Mouse (Mus musculus) megakaryocyte, adult 5-6 weeks (primary cell): ENCODE measurements at regions not wholly inside any gene's neighbourhood (a gene's known extent, or its start where the extent isn't known, plus 50 kb on each side); places are given as distances from the start of the nearest gene placed in this dataset.
A peak's percentile ranks its signal among the peaks of the same experiment; 100 is the strongest.

Experiments
- ATAC-seq: 2 replicates; pipeline ENCODE4 v1.8.0; 2016; ENCODE audit warnings: mild to moderate bottlenecking, inconsistent platforms; ENCODE audit not compliant: poor library complexity, severe bottlenecking

DNA sequence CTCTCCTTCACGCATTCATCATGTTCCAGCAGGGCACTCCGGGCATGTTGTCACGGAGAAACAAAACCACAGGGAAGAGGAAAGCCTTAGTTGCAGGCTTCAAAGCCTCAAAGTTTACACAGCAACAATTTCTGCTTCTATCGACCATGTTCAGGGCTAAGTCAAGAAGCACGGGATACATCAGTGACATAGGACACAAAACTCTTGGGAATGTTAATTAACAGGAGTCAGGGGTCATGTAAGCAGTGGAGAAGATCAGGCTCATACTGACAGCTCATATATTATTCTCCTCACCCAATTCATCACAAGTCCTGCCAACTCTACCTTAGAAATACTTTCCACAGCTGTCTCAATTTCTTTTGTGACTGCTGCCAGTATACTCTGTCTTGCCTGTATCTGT lies 133.0 kb upstream of the Btbd3 start:
- no peak for ATAC-seq

DNA sequence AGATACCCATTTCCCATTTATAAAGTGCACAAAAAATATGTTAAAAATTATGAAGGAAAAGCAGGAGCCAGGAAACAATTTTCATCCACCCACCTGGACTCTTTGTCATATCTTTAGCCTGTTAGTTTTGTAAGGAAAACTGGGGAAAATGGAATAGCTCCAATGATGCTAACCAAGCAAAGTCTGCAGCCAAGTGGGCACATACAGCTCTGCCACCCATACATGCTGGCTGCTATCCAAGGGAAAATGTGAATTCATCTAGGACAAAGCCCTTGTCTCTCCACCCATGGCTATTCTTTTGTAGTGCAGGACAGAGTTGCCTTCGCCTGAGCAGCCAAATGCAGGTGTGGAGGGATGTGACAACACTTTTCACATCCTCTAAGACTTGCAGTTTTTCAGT lies 135.5 kb upstream of the Btbd3 start:
- no peak for ATAC-seq

DNA sequence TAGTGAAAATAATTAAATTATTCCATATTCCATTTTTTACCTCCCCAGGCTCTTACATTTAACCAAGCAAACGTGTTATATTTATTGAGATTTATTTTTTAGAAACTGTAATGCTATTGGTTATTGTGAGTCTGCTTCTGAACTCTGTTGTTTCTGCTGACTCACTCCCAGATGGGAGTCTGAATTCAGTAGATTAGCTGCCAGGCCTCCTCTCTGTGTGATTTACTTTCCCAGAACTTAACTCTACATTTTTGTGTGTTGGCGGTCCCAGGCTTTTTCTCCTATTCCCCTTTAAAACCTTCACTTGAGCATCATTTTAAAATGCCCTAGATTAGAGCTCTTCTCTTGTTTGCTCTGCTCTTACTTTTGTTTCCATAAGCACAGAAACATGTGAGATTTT lies 136.2 kb upstream of the Btbd3 start:
- ATAC-seq = no peak

DNA sequence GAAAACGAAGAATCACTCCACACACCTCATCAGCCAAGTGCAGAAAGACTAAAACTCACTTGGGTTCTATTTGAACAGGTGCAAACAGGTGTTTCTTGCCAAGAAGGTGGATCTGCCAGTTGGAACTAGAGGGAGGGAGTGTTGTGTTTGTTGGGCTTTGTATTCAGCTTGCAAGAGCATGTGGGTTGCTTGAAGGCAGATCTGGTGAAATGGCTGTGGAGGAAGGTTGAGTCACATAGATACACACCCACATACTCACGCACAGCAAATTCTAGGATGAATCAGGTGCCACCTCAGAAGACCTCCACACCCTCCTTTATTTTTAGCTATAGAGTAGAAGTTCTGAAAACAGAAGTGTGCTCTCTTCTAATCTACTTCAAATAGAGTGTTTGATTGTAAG lies 156.6 kb upstream of the Btbd3 start:
- ATAC-seq = no peak

DNA sequence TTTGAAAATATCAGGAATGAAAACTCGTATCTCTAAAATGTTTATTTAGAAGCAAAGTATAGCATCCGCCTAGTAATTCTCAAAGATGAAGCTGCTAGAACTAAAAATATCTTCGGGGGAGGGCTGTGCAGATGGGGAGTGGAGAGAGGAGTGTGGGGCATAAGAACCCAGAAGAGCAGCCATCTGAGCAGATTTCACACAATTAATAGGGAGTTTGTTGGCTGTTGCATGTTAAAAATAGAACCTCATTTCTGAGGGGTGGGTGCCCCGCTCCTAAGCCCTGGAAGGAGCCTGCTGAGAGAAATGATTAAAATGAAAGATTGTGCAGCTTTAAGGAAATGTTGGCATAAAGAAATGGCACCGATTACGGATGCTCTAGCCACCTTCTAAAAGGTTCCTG lies 171.0 kb upstream of the Btbd3 start:
- ATAC-seq = no peak

DNA sequence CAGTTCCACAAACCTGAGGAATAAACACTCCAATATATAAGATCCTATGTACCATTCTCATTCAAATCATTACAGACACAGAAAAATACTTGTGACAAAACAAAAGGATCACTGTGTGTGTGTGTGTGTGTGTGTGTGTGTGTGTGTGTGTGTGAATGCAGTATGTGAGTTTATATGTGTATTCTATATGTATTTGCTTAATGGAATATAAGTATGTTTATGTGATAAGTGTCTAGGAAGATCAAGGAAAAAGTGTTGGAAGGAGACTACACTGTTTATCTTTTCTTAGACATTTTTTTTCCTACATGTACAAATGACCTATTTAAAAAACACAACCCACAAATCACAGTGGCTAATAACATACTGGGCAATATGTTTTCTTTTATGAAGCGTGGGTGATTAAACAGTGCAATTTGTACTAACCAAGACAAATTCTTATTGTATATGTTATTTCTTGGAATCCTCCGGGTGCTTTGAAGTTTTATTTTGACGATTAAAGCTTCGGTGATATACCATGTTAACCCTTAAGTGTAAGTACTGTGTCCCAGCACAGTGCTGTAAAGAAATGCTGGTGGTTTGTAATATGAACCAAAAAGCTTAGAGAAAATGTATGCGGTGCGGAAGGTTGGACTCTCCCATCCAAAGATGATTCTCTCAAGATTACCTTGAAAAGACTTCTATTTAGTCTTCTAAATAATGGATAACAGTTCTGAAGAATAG lies 171.6 kb upstream of the Btbd3 start:
- ATAC-seq = no peak

DNA sequence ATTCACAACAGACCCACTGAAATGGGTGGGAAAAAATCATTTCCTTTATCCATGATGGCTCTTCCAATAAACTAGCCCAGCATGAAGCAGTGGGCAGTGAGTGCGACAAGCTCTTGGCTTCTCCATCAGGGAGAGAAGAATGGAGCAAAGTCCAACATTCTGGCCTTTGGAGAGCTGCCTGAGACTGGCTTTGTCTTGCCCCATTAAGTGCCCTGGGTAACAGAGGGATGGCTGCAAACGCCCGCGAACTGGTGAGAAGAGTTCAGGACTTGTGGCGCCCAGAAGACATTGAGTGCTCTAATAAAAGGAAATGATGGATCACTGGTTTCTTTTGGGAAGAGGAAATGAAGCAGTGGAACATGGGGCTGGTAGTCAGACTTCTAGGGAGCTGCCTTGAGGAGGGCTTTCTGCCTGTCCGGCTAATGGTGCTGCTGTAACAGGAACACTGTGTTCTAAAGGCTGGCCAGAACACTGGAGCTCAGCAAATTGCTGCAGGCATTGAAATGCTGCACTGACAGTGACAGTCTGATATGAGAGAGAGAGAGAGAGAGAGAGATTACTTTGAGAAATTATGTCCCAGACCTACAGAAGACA lies 182.2 kb upstream of the Btbd3 start:
- no peak for ATAC-seq

DNA sequence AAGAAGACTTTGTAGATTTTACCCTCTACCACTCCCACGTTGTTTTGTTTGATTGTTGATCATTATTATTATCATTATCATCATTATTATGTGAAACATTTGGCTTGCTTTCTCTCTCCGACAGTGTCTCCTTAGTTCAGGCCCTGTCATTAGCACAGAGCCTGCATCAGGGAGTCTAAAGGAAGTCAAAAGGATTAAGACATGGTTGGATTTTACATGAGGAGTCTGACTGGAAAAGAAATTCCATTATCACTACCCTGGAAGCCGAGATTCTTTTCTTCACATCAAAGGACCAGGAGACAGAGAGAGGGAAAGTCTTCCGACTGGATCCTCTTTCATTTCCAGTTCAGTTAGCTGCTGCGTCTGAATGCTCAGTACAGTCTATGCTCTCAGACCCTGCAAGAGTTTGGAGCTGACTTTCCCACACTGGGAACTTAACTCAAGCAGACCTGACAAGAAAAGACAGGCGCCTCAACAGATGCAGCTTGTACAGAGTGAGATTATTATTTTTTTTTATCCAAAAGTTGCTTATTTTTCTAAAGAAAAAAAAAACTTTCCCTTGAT lies 184.1 kb upstream of the Btbd3 start:
- ATAC-seq = no peak

DNA sequence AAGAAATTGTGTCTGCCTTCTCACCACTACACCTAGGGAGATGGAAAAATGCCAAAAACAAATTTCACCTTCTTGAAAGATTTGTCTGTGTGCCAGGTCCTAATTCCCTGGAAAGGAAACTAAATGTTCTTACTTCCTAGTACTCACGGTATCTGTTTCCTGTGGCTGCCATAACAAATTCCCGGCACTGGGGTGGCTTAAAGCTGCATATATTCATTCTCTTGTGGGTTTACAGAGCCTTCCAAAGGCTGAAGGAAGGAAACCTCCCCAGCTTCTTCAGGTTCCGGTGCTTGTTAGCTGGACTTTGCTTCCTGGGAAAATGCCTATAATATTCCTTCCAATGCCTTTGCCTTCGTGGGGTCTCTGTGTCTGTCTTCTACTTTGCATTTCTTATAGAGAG lies 203.3 kb upstream of the Btbd3 start:
- ATAC-seq = no peak

DNA sequence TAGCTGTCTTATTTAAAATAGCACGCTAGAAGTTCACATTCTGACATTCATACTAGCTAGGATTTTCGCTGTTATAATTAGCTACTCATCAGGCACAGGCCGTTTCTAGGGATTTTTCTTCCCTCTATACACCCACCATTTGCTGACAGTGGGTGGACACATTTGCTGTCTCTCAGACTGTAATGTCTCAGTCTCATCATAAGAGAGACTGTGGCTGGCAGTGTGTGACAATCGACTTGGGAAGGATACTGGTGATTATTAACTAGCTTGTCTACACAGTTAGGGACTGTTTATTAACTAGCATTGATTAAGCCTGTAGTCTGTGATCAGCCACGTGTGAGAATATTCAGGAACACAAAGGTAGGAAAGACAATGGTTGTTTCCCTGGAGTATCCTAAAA lies 208.0 kb upstream of the Btbd3 start:
- no peak for ATAC-seq

DNA sequence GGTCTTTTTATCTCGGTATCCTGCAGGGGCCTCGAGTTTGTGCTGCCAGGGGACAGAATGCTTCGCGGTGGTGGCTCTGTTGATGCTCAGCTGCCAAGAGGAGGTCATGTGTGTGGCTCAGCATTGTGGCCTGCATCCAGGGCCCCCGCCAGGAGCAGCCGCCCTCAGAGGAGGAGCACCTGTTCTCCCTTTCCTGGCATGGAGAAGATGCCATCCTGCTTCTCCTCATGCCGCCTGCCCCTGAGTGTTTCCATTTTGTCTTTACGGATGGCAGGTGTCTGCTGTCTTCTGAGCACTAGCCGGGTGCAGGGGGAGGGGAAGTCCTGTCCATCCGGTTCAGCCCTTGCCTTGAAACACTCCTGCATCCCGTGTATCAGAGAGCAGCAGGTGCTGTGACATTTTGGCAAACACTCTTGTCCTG lies 208.6 kb upstream of the Btbd3 start:
- ATAC-seq = no peak

DNA sequence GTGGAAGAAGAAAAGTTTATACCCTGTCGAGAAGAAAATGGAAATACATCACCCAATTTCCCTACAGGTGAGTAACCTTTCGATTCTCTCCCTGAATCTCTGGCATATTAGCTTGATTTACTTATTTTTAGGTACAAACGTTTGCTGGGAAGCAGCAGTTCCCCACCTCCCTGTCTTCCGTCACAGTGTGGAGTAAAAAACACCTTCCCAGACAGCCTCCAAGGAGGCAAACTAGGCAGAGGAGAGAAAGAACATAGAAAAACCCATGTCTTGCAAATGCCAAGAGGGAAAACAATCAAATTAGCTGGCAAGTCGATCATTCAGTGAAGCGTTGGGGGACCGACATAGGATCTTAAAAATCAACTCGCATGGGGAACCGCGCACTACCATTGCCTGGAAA lies 209.0 kb upstream of the Btbd3 start:
- ATAC-seq = no peak

DNA sequence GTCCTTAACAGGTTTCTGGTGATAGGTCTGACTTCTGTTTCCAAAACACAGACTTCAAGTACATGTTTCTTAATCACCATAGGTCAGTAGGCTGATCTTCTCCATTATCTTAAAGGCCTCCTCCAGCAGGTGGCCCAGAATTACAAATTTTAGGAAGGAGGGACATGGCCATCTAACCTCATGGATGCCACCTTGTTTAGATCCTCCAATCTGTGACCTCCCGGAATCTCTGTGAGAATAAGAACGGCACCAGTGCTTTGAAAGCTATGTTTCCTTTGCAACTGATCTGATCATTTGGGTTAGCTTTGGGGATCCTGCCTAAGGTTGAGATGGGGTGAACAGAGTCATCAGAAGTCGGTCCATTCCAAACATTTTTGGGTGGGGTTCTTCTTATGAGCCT lies 209.4 kb upstream of the Btbd3 start:
- no peak for ATAC-seq

DNA sequence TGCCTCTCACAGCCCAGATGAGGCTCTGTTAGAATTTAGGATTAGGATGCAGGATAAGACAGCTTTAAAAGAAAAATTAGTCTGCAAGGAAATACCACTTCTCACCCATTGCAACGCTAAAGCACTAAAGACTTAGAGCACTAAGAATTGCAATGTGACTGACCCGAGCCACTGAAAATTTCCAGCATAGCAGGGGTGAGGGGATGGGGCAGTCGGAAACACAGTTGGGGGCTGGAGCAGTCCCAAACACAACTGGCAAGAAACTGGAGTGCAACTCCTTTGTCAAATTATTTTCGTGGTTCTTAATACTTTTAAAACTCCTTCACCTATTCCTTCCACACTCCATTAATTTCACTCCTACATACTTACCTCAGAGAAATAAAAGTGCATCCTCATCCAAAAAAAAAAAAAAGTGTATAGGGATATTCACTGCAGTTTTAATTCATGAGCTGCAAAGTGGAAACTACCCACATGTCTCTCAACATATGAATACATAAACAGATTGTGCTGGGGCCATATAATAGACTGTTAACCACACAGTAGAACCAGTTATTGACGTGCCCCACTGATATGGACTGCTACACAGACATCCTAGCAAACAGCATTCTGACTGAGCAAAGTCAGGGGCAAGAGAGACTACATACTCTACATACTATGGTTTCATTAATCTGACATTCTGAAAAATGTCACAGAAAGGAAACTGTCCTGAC lies 210.3 kb upstream of the Btbd3 start:
- no peak for ATAC-seq

DNA sequence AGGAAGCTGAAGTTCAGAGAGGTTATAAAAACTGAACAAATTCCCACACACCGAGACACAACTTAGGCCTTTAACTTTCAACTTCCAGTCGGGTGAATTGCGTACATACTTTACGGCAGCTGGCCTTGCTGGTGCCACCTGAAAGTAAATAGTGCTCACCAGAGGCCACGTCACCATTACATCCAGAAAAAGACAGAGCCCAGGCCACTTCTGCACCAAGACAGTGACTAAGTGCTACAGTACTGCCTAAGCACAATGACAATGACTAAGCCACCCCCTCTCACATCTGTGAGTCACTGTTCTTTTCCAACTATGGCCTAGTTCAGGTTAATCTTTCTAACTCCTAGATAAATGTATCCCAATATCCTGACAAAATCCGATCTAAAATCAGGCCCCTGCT lies 215.7 kb upstream of the Btbd3 start:
- no peak for ATAC-seq

DNA sequence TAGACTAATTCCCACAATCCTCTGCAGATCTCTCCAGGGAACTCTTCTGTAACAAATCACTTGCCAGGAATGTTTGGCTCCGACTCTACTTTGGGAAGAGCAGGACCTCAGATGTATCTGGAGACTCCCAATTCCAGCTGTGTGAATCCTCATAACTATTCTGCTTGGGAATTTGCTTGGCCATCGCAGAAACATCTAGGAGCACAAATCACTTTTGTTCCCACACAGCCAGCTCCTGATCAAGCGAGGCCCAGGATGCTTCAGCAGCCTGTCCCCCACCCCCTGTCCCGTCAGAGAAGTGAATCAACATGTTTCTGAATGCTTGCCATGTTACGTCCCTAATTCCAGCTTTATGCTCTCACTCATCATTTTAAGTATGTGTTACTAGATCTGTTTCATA lies 216.1 kb upstream of the Btbd3 start:
- ATAC-seq = no peak

DNA sequence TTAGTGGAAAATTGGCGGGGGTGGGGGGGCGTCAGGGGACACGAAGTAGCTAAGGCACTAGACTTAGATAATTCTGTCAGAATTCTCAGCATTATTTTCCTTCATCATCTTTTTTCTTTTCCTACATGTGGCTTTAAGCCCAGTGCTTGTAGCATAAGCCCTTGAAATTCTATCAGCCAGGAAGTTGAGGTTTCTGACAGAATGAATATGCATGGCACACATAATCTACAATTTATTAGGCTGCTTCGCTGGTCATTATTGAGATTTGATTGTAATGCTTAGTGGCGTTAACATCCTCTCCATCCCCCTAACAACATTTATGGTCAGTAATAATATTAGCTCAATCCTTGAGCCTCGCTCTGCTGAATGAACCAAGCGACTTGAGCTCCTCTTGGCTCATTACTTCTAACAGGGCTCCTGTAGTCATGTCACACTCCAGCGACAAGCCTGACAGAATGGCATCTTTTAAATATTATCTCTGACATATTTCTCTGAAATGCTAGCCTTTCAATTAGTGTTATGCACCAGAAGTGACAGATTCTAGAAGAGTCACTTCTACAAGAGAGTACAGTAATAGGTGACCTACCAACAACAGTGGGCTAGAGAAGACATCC lies 222.1 kb upstream of the Btbd3 start:
- ATAC-seq = no peak

DNA sequence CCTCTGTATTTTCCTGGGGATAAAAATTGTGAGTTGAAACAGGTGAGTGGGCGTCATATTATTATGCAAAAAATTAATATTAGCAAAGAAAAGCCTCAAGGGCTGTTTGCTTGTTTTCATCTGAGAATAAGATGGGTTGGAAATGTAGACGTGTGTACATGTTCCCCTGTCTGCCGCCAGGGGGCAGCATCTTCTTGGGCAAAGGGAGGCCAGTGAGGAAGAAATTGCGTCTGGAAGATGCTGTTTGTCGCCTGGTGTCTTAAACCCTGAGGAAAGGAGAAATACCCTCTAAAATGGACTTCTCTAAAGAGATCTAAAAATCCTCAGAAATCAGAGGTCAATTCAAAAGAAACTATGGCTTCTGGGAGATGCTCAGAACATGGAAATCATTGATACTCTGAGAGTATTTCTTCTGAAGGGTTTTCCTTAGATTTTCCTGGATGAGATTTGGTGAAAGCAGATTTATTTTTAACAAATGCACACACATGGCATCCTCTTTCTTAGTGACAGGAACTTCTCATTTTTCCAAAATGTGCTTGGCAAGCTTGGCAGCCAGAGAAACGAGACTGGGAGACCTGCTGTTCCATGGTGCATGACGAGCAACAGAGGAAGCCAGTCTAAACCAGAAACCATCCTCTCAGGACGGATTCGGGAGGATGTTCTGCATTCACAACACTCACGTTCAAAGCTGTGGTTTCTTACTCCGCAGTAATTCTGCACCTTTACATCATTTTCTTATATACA lies 222.8 kb upstream of the Btbd3 start:
- ATAC-seq = peak; percentile 71

DNA sequence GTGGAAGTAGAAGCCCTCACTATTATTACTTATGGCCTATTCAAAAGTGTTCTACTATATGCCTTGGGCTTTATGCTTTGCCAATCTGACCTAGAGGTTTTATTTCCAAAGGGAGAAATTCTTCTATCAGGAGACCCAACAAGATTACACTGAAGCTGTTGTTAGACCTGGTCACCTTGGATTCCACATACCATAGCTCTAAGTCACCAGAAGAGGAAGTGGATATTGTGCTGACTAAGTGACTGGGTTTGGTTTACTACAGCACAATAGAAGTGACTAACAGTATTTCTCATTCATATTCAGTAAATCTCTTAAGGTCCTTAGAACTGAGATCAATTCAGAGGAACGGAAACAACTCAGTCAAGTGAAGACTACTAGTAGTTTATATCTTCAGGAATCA lies 229.0 kb upstream of the Btbd3 start:
- no peak for ATAC-seq

DNA sequence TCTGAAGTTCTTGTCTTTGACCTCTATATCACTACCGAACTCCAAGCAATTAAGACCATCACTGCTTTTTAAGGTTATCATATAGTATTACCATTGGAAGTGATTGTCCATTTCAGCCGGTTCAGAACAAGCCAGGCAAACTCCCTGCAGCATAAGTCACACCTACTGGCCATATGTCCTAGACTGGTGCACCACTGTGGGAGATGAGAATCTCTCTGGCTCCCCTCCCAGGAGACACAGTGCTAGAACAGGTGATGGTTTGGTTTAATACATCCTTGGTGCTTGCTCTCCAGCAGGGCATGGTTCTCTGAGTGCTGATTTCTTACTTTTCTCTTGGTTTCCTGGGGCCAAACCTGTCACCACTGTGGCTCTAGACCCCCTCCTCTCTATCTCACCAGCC lies 232.8 kb upstream of the Btbd3 start:
- ATAC-seq = no peak

DNA sequence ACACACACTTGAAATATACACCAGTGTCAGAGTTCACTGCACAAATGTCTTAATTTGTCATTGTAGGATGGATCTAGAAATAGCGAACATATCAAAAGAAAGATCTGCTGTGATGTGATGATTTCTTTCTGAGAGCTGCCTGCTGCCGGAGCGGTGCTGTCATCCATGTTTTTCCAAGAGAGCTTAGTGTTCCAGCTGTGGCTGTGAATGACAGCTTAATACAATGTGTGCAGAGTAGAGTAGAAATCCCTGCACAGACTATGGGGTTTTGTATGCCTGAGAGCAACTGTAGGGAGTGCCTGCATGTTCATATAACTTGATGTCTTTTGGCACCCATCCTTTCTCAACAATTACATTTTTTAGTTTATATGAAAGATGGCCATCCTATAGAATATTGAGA lies 274.6 kb upstream of the Btbd3 start:
- no peak for ATAC-seq
